15 mouse cellular contexts compared by ENCODE assay signal in genomic region chr17:6803614-6804013, GRCm38 (mm10).
"Had no signal": no experiment of that assay in that cellular context is flagged by ENCODE, and none has a peak within 500 bp of the region (broad histone marks: within the 10 kb centered on the region; RNA-seq: fewer than 3 reads in every experiment).

No protein-coding gene starts in this region.

- H3K4me3 ChIP-seq: intestine, embryonic 15.5 days; kidney, embryonic 15.5 days; left cerebral cortex, adult 2 months; limb, embryonic 10.5 days; midbrain, embryonic 10.5 days; myocyte; neural tube, embryonic 15.5 days had no signal

- H3K27me3 ChIP-seq: intestine, embryonic 15.5 days; kidney, embryonic 15.5 days; neural tube, embryonic 15.5 days had no signal

- H3K27ac ChIP-seq: intestine, embryonic 15.5 days; kidney, embryonic 15.5 days; left cerebral cortex, adult 2 months; limb, embryonic 10.5 days; midbrain, embryonic 10.5 days; neural tube, embryonic 15.5 days; stomach, postnatal 0 days had no signal

- H3K9ac ChIP-seq: intestine, embryonic 15.5 days; kidney, embryonic 15.5 days; lung, embryonic 14.5 days; neural tube, embryonic 15.5 days had no signal

- DNase-seq: kidney, adult 2 months; kidney, postnatal 14 days; lung, embryonic 14.5 days; midbrain, embryonic 14.5 days; right cerebral cortex, adult 18-20 months; right cerebral cortex, postnatal 25 days; thymus, postnatal 4 days had no signal

- H3K36me3 ChIP-seq: intestine, embryonic 15.5 days; kidney, embryonic 15.5 days; limb, embryonic 10.5 days; midbrain, embryonic 10.5 days; neural tube, embryonic 15.5 days had no signal

- H3K9me3 ChIP-seq: kidney, embryonic 15.5 days; limb, embryonic 10.5 days; neural tube, embryonic 15.5 days had no signal

- H3K4me2 ChIP-seq: intestine, embryonic 15.5 days; kidney, embryonic 15.5 days; lung, embryonic 14.5 days; neural tube, embryonic 15.5 days had no signal

- ATAC-seq: intestine, embryonic 15.5 days had no signal

- H3K4me1 ChIP-seq: limb, embryonic 10.5 days; neural tube, embryonic 15.5 days had no signal
